In the genomic region with DNA sequence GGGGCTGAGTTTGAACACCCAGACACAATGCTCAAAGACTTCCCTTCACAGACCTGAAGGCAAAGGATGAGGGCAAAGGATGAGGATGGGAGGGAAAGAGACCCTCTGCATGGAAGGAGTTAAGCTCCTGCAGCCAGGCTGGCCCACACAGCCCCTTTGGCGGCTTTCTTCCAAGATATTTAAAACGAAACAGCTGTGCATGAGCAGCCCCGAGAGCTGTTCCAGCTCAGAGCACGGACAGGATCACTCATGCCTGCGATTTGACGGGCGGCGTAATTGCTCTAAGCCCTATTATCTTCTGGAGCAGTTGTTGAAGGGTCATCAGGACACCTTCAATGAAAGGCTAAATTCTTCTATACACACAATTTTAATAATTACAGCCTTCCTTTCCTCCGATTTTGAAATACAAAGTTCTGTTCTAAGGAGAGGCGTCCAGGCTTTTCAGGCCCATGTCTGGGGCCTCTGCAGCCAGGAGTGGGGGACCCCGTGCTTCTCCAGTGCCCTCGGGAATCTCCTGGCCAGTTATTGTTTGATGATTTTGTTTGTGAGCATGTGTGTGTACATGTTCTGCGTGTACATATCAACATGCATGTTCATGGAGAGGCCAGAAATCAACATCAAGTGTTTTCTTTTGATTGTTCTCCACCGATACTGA, we compare ENCODE assay signal across 8 mouse cellular contexts.
DNase-seq lines count a peak whose midpoint lies in the region; ATAC-seq and TF ChIP-seq lines count a peak whose summit lies in the region.

No protein-coding gene starts in this region.

- TF ChIP-seq CTCF in kidney, postnatal 0 days (IDR thresholded peaks at IDR 0.05; ENCODE audit: low read depth), result no peak

- WGBS in kidney, postnatal 0 days, result 27% methylated on average over 14 of the region's 14 CpGs
- WGBS in embryonic facial prominence, embryonic 11.5 days, result 21% methylated on average over 14 of the region's 14 CpGs
- WGBS in hindbrain, embryonic 13.5 days, result 47% methylated on average over 14 of the region's 14 CpGs
- WGBS in midbrain, embryonic 14.5 days, result 24% methylated on average over 14 of the region's 14 CpGs

- H3K27me3 ChIP-seq in kidney, postnatal 0 days (ENCODE audit: insufficient read depth, low read length), result no peaks in the 10 kb centered on the region
- no peaks in the 10 kb centered on the region for H3K27me3 ChIP-seq in embryonic facial prominence, embryonic 11.5 days (ENCODE audit: control insufficient read depth, insufficient read depth, low read length)
- H3K27me3 ChIP-seq in hindbrain, embryonic 13.5 days, result no peaks in the 10 kb centered on the region
- no peaks in the 10 kb centered on the region for H3K27me3 ChIP-seq in midbrain, embryonic 14.5 days (ENCODE audit: control insufficient read depth, insufficient read depth, low read length)

- H3K27ac ChIP-seq in kidney, postnatal 0 days, result no peak overlapping the region
- peak overlapping the region; percentile 29; the same call in 1 of the 2 replicates for H3K27ac ChIP-seq in embryonic facial prominence, embryonic 11.5 days (replicated peaks; ENCODE audit: low read depth, low read length)
- peak overlapping the region; percentile 50 for H3K27ac ChIP-seq in hindbrain, embryonic 13.5 days
- H3K27ac ChIP-seq in midbrain, embryonic 14.5 days (replicated peaks; ENCODE audit: low read depth, low read length), result peak overlapping the region; percentile 16; the same call in 1 of the 2 replicates

- no peak overlapping the region for H3K4me3 ChIP-seq in kidney, postnatal 0 days (replicated peaks; ENCODE audit: low read depth, low read length)
- H3K4me3 ChIP-seq in embryonic facial prominence, embryonic 11.5 days (ENCODE audit: low read depth, low read length), result no peak overlapping the region
- H3K4me3 ChIP-seq in hindbrain, embryonic 13.5 days, result no peak overlapping the region
- H3K4me3 ChIP-seq in midbrain, embryonic 14.5 days (replicated peaks; ENCODE audit: low read depth, low read length), result no peak overlapping the region

- no peak overlapping the region for H3K9ac ChIP-seq in kidney, postnatal 0 days (ENCODE audit: low read depth, low read length)
- H3K9ac ChIP-seq in embryonic facial prominence, embryonic 11.5 days (replicated peaks; ENCODE audit: low read length), result no peak overlapping the region
- no peak overlapping the region for H3K9ac ChIP-seq in hindbrain, embryonic 13.5 days
- no peak overlapping the region; the same call in 1 of the 2 replicates for H3K9ac ChIP-seq in midbrain, embryonic 14.5 days (replicated peaks; ENCODE audit: low read length)

- peak; percentile 60; the same call in 1 of the 2 replicates for ATAC-seq in kidney, postnatal 0 days (replicated peaks; ENCODE audit: low FRiP score, low read depth)
- ATAC-seq in embryonic facial prominence, embryonic 11.5 days (replicated peaks; ENCODE audit: insufficient number of reproducible peaks, low FRiP score, low TSS enrichment, low read depth), result peak; percentile 79; the same call in 1 of the 2 replicates
- ATAC-seq in hindbrain, embryonic 13.5 days (ENCODE audit: low FRiP score), result no peak
- no peak for ATAC-seq in midbrain, embryonic 14.5 days (ENCODE audit: low FRiP score, low TSS enrichment)

- H3K9me3 ChIP-seq in kidney, postnatal 0 days (replicated peaks; ENCODE audit: low read length), result no peaks in the 10 kb centered on the region
- H3K9me3 ChIP-seq in embryonic facial prominence, embryonic 11.5 days (replicated peaks; ENCODE audit: control insufficient read depth, low read length), result no peaks in the 10 kb centered on the region
- no peaks in the 10 kb centered on the region for H3K9me3 ChIP-seq in hindbrain, embryonic 13.5 days
- no peaks in the 10 kb centered on the region for H3K9me3 ChIP-seq in midbrain, embryonic 14.5 days (ENCODE audit: control insufficient read depth, low read length)

- H3K4me2 ChIP-seq in kidney, postnatal 0 days (ENCODE audit: low read length), result no peak overlapping the region
- H3K4me2 ChIP-seq in embryonic facial prominence, embryonic 11.5 days (ENCODE audit: low read depth, low read length), result no peak overlapping the region
- no peak overlapping the region for H3K4me2 ChIP-seq in hindbrain, embryonic 13.5 days
- H3K4me2 ChIP-seq in midbrain, embryonic 14.5 days (ENCODE audit: low read length), result no peak overlapping the region

- H3K36me3 ChIP-seq in kidney, postnatal 0 days (ENCODE audit: insufficient read depth, low read length), result no peaks in the 10 kb centered on the region
- no peaks in the 10 kb centered on the region for H3K36me3 ChIP-seq in embryonic facial prominence, embryonic 11.5 days (replicated peaks; ENCODE audit: control insufficient read depth, insufficient read depth, low read depth, low read length)
- no peaks in the 10 kb centered on the region for H3K36me3 ChIP-seq in hindbrain, embryonic 13.5 days
- no peaks in the 10 kb centered on the region for H3K36me3 ChIP-seq in midbrain, embryonic 14.5 days (ENCODE audit: control insufficient read depth, insufficient read depth, low read length)

- peaks cover 4% of the 10 kb centered on the region; the same call in 1 of the 2 replicates for H3K4me1 ChIP-seq in kidney, postnatal 0 days (replicated peaks; ENCODE audit: insufficient read depth, low read length)
- peaks cover 2% of the 10 kb centered on the region; the same call in 1 of the 2 replicates for H3K4me1 ChIP-seq in embryonic facial prominence, embryonic 11.5 days (ENCODE audit: control insufficient read depth, insufficient read depth, low read length)
- peaks cover 19% of the 10 kb centered on the region for H3K4me1 ChIP-seq in hindbrain, embryonic 13.5 days (replicated peaks)
- H3K4me1 ChIP-seq in midbrain, embryonic 14.5 days (ENCODE audit: control insufficient read depth, insufficient read depth, low read length), result peaks cover 8% of the 10 kb centered on the region

- peak; percentile 79 for DNase-seq in kidney, postnatal 0 days (ENCODE audit: low spot score)
- DNase-seq in kidney, postnatal 36 days, result no peak
- DNase-seq in embryonic facial prominence, embryonic 11.5 days (ENCODE audit: low spot score), result peak; percentile 83
- DNase-seq in midbrain, embryonic 14.5 days, result peak; percentile 67
- DNase-seq in left cerebral cortex, adult 18-20 months (ENCODE audit: low spot score in 2 of 2), result no peak
- no peak for DNase-seq in spleen, adult 12 weeks (ENCODE audit: low spot score)
- DNase-seq in thymus, adult 18-20 months, result no peak

Comparison
In these comparisons a context has a peak if more than half of its experiments do, and no peak if none do; other contexts are left out.
1. DNase-seq: peak in kidney, postnatal 0 days (single experiment), embryonic facial prominence, embryonic 11.5 days (single experiment) and midbrain, embryonic 14.5 days (single experiment); none in kidney, postnatal 36 days (0 of 2), left cerebral cortex, adult 18-20 months (0 of 2), spleen, adult 12 weeks (single experiment) and thymus, adult 18-20 months (0 of 2).
2. ATAC-seq: peak in kidney, postnatal 0 days (single experiment) and embryonic facial prominence, embryonic 11.5 days (single experiment); none in hindbrain, embryonic 13.5 days (single experiment) and midbrain, embryonic 14.5 days (single experiment).